Mouse (Mus musculus): ENCODE data around the gene Vldlr. TPM values are rescaled to one million over a fixed set of nuclear protein-coding genes. Genes with fewer than 3 reads are reported as not detected.
A peak's percentile ranks its signal among the peaks of the same experiment; 100 is the strongest.

Gene Vldlr
- polyA plus RNA-seq, 1 experiment from 2014 or later, result 3.4 TPM

- peaks cover 33% of the 10 kb centered on the region for H3K27me3 ChIP-seq
Measured at GRCm38 (mm10) chr19:27216767-27217403, 601 bp downstream of the Vldlr start.

GRCm38 (mm10) chr19:27217404-27217940, 1.2 kb downstream of the Vldlr start:
- H3K4me3 ChIP-seq (replicated peaks), result peak overlapping the region; percentile 67
- peaks cover 14% of the 10 kb centered on the region; the same call in 1 of the 2 replicates for H3K4me1 ChIP-seq (replicated peaks)
- peak overlapping the region; percentile 95 for H3K4me2 ChIP-seq
- peak overlapping the region; percentile 75 for H3K9ac ChIP-seq (replicated peaks)
- peak; percentile 61; the same call in 1 of the 2 replicates for ATAC-seq (ENCODE audit: insufficient number of reproducible peaks, insufficient read depth, low FRiP score, low TSS enrichment, low read depth)
- 0 out of 2 replicates have a peak overlapping the region, but pooled peaks have one; percentile 17 for H3K27ac ChIP-seq
- no peaks in the 10 kb centered on the region for H3K36me3 ChIP-seq
- under 1% methylated on average over 49 of the region's 52 CpGs for WGBS
- H3K9me3 ChIP-seq, result no peaks in the 10 kb centered on the region
- peaks cover 33% of the 10 kb centered on the region for H3K27me3 ChIP-seq

More at GRCm38 (mm10) chr19:27216767-27217403, 601 bp downstream of the Vldlr start:
- Histone ChIP-seq H3K9ac (replicated peaks) (peak overlapping the region; percentile 75), H3K4me3 (replicated peaks) (peak overlapping the region; percentile 67), H3K4me2 (peak overlapping the region; percentile 95), H3K27ac (0 out of 2 replicates have a peak overlapping the region, but pooled peaks have one; percentile 17), H3K36me3 (no peaks in the 10 kb centered on the region), H3K9me3 (no peaks in the 10 kb centered on the region), H3K4me1 (replicated peaks) (peaks cover 14% of the 10 kb centered on the region; the same call in 1 of the 2 replicates)
- under 1% methylated on average over 61 of the region's 62 CpGs for WGBS
- peak; percentile 69 for ATAC-seq (ENCODE audit: insufficient number of reproducible peaks, insufficient read depth, low FRiP score, low TSS enrichment, low read depth)

DNA sequence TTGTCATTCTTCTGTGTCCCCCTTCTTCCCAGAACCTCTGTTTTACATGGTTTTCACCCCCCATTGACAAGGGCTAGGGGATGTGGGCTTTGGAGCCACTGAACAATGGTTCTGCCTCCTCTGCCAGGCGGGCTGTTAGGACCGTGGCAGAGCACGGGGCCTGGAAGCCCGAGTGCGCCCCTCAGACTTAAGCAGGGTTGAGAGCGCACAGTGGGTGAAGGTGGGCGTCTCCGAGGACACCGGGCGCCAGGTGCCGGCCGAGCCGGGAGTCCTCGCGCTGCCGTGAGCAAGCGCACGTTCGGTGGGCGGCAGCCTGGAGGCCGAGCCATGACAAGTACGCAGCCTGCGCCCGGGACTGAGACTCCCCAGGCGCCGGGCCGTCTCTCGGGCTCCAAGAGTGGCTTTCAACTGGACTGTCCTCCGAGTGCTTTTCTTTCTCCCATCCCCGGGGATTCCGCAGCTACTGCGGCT, 1.7 kb downstream of the Vldlr start:
- under 1% methylated on average over 32 of the region's 32 CpGs for WGBS
- H3K27me3 ChIP-seq, result peaks cover 33% of the 10 kb centered on the region
- H3K9me3 ChIP-seq, result no peaks in the 10 kb centered on the region
- H3K9ac ChIP-seq (replicated peaks), result peak overlapping the region; percentile 75
- peak overlapping the region; percentile 67 for H3K4me3 ChIP-seq (replicated peaks)
- no peak overlapping the region for H3K27ac ChIP-seq
- H3K36me3 ChIP-seq, result no peaks in the 10 kb centered on the region
- peak; percentile 28; the same call in 1 of the 2 replicates for ATAC-seq (ENCODE audit: insufficient number of reproducible peaks, insufficient read depth, low FRiP score, low TSS enrichment, low read depth)
- peak overlapping the region; percentile 95 for H3K4me2 ChIP-seq
- H3K4me1 ChIP-seq (replicated peaks), result peaks cover 14% of the 10 kb centered on the region; the same call in 1 of the 2 replicates

- Histone ChIP-seq H3K9ac (replicated peaks) (peak overlapping the region; percentile 23), H3K27ac (no peak overlapping the region)
Measured at GRCm38 (mm10) chr19:27218561-27219262, 2.4 kb downstream of the Vldlr start.

DNA sequence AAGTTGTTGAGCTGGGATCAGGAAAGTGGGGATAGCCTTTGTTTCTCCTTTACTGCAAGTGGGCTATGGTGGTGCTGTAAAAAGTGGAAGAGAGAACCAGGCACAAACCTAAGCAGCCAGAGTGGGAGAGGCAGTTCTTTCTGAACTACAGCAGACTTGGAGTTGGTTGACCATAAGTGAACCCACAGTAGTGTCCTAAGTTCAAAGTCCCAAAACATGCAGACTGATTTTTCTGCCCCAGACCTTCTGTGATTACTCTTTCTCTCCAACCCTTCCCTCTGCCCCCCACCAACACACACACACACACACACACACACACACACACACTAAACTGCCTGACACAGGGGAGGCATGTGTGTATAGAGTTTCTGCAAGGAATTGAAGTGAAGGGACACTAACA, 3.3 kb downstream of the Vldlr start:
- no peak overlapping the region for H3K9ac ChIP-seq (replicated peaks)
- H3K4me1 ChIP-seq (replicated peaks), result peaks cover 14% of the 10 kb centered on the region; the same call in 1 of the 2 replicates
- ATAC-seq (ENCODE audit: insufficient number of reproducible peaks, insufficient read depth, low FRiP score, low TSS enrichment, low read depth), result no peak
- no peak overlapping the region for H3K4me2 ChIP-seq
- peaks cover 32% of the 10 kb centered on the region for H3K27me3 ChIP-seq
- no peak overlapping the region for H3K4me3 ChIP-seq (replicated peaks)
- no peak overlapping the region for H3K27ac ChIP-seq
- H3K36me3 ChIP-seq, result no peaks in the 10 kb centered on the region
- H3K9me3 ChIP-seq, result no peaks in the 10 kb centered on the region

More at GRCm38 (mm10) chr19:27218561-27219262, 2.4 kb downstream of the Vldlr start:
- peak; percentile 48 for ATAC-seq (ENCODE audit: insufficient number of reproducible peaks, insufficient read depth, low FRiP score, low TSS enrichment, low read depth)
- H3K27me3 ChIP-seq, result peaks cover 33% of the 10 kb centered on the region
- H3K9me3 ChIP-seq, result no peaks in the 10 kb centered on the region
- peak overlapping the region; percentile 95 for H3K4me2 ChIP-seq
- H3K4me3 ChIP-seq (replicated peaks), result peak overlapping the region; percentile 67
- H3K36me3 ChIP-seq, result no peaks in the 10 kb centered on the region
- peaks cover 14% of the 10 kb centered on the region; the same call in 1 of the 2 replicates for H3K4me1 ChIP-seq (replicated peaks)
- under 1% methylated on average over 30 of the region's 30 CpGs for WGBS

DNA sequence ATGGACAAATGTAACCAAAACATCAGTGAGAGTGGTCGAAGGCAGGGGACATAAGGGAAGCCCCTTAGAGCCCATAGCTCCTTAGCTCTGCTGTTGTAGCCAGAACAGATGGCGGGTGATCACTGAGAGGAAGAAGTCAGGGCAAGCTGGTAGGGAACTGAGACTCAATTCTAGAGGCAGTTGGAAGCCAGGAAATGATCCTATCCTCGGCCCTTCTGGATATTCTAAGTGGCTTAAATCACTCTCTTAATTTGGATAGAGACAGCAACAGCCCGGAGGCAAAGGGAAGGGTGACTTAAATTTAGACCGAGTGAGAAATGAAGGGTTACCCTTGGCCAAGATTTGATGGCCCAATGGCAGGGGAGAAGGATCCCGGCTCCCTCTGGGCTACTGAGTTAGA, 6.8 kb downstream of the Vldlr start:
- Histone ChIP-seq H3K4me2 (no peak overlapping the region), H3K9me3 (no peaks in the 10 kb centered on the region)

DNA sequence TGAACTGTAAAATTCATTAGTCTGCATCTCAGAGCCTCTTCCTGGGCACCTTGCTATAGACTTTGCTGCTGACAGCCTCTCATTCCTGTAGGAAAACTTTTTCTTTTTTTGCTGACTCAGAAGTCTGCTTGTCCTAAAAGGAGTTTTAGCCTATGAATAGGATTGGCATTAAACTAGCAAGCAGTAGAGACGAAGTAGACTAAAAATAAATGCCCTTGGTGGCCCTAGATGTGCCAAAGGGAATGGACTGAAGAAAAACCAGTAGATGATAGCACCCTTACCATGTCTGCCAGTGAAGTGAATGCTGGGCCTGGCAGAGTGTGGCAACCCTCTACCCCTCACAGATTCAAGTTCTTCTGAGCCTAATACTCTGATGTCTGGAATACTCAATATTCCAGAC, 8.1 kb downstream of the Vldlr start:
- H3K27me3 ChIP-seq, result peaks cover 5% of the 10 kb centered on the region; the same call in 1 of the 2 replicates
- no peaks in the 10 kb centered on the region for H3K36me3 ChIP-seq
- H3K4me3 ChIP-seq (replicated peaks), result no peak overlapping the region
- WGBS, result 61% methylated on average over 1 of the region's 1 CpGs
- ATAC-seq (ENCODE audit: insufficient number of reproducible peaks, insufficient read depth, low FRiP score, low TSS enrichment, low read depth), result no peak
- no peaks in the 10 kb centered on the region for H3K9me3 ChIP-seq
- H3K4me1 ChIP-seq (replicated peaks), result no peaks in the 10 kb centered on the region; the same call in 1 of the 2 replicates
- H3K4me2 ChIP-seq, result no peak overlapping the region
- no peak overlapping the region for H3K9ac ChIP-seq (replicated peaks)
- H3K27ac ChIP-seq, result no peak overlapping the region

More for the DNA sequence above, 6.8 kb downstream of the Vldlr start:
- H3K4me1 ChIP-seq (replicated peaks), result peaks cover 5% of the 10 kb centered on the region; the same call in 1 of the 2 replicates
- ATAC-seq (ENCODE audit: insufficient number of reproducible peaks, insufficient read depth, low FRiP score, low TSS enrichment, low read depth), result no peak
- H3K36me3 ChIP-seq, result no peaks in the 10 kb centered on the region
- no peak overlapping the region for H3K9ac ChIP-seq (replicated peaks)
- H3K4me3 ChIP-seq (replicated peaks), result no peak overlapping the region
- H3K27ac ChIP-seq, result no peak overlapping the region
- H3K27me3 ChIP-seq, result peaks cover 5% of the 10 kb centered on the region; the same call in 1 of the 2 replicates
- WGBS, result 71% methylated on average over 6 of the region's 6 CpGs

DNA sequence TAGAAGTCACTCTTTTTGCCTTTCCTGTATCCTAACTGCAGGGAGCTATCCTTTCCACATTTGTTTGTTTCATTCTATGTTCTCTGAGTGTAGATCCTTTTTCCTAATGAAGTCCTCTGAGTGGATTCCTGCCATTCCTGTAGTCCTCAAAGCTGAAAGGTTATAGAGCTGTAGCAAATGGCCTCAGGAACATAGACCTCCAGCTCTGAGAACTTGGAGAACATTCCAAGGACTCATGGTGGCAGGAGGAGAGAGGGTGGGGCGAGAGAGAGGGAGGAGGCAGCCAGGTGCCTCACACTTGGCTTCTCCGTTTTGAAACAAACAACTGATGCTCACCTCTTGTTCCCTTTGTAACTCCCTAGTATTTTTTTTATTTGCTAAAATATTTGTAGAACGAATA, 10.3 kb downstream of the Vldlr start:
- H3K4me1 ChIP-seq (replicated peaks), result no peaks in the 10 kb centered on the region
- no peaks in the 10 kb centered on the region for H3K9me3 ChIP-seq
- H3K27ac ChIP-seq, result no peak overlapping the region
- no peak overlapping the region for H3K4me2 ChIP-seq
- no peak overlapping the region for H3K9ac ChIP-seq (replicated peaks)
- no peaks in the 10 kb centered on the region for H3K36me3 ChIP-seq
- no peaks in the 10 kb centered on the region for H3K27me3 ChIP-seq
- WGBS, result 61% methylated on average over 3 of the region's 3 CpGs
- H3K4me3 ChIP-seq (replicated peaks), result no peak overlapping the region
- ATAC-seq (ENCODE audit: insufficient number of reproducible peaks, insufficient read depth, low FRiP score, low TSS enrichment, low read depth), result no peak

- Histone ChIP-seq H3K4me2 (no peak overlapping the region), H3K4me3 (replicated peaks) (no peak overlapping the region), H3K27ac (no peak overlapping the region), H3K27me3 (no peaks in the 10 kb centered on the region), H3K4me1 (replicated peaks) (no peaks in the 10 kb centered on the region), H3K9ac (replicated peaks) (no peak overlapping the region), H3K36me3 (no peaks in the 10 kb centered on the region), H3K9me3 (no peaks in the 10 kb centered on the region)
- no peak for ATAC-seq (ENCODE audit: insufficient number of reproducible peaks, insufficient read depth, low FRiP score, low TSS enrichment, low read depth)
- WGBS, result 41% methylated on average over 4 of the region's 4 CpGs
Measured at GRCm38 (mm10) chr19:27227131-27227530, 10.8 kb downstream of the Vldlr start.

DNA sequence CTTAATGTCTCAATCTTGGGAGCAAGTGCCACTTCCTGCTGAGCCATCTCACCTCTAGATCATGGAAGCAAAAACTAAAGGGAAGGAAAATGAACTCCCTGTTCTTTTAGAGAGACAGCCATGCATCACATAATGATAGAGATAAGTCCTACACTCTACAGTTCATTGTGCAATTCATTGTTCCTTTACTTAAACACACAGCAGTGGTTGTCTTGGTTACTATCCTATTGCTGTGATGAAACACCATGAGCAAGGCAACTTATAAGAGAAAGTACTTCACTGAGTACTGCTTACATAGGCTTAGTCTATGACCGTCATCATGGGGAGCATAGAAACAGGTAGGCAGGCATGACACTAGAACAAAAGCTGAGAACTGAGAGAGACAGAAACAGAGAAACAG, 12.0 kb downstream of the Vldlr start:
- Histone ChIP-seq H3K4me1 (replicated peaks) (no peaks in the 10 kb centered on the region), H3K27me3 (no peaks in the 10 kb centered on the region), H3K4me2 (no peak overlapping the region), H3K36me3 (no peaks in the 10 kb centered on the region), H3K27ac (no peak overlapping the region), H3K9me3 (no peaks in the 10 kb centered on the region), H3K4me3 (replicated peaks) (no peak overlapping the region), H3K9ac (replicated peaks) (no peak overlapping the region)
- 93% methylated on average over 1 of the region's 1 CpGs for WGBS
- ATAC-seq (ENCODE audit: insufficient number of reproducible peaks, insufficient read depth, low FRiP score, low TSS enrichment, low read depth), result no peak

GRCm38 (mm10) chr19:27233386-27233785, 17.1 kb downstream of the Vldlr start:
- Histone ChIP-seq H3K4me1 (replicated peaks) (no peaks in the 10 kb centered on the region), H3K27ac (no peak overlapping the region), H3K4me3 (replicated peaks) (no peak overlapping the region), H3K4me2 (no peak overlapping the region), H3K36me3 (no peaks in the 10 kb centered on the region), H3K27me3 (no peaks in the 10 kb centered on the region), H3K9ac (replicated peaks) (no peak overlapping the region), H3K9me3 (no peaks in the 10 kb centered on the region)
- no peak for ATAC-seq (ENCODE audit: insufficient number of reproducible peaks, insufficient read depth, low FRiP score, low TSS enrichment, low read depth)
- WGBS, result 81% methylated on average over 2 of the region's 2 CpGs
